Mouse (Mus musculus) limb, embryonic 10.5 days (tissue): Measurements from ENCODE around the gene Xpot. TPM values are rescaled to one million over a fixed set of nuclear protein-coding genes. Genes with fewer than 3 reads are reported as not detected.

Experiments
- DNase-seq: peaks from one replicate; pipeline ENCODE4 v3.0.0-alpha.2; 2017; ENCODE audit warnings: low spot score
- H3K27ac ChIP-seq: fragments of 300-500 bp; sonication (generic); 2 replicates; pipeline ENCODE4 v1.5.1; 2016; ENCODE audit warnings: mild to moderate bottlenecking
- H3K27me3 ChIP-seq: fragments of 300-500 bp; sonication (generic); 2 replicates; pipeline ENCODE4 v1.6.1; 2016; ENCODE audit warnings: low read depth, mild to moderate bottlenecking; ENCODE audit not compliant: poor library complexity, severe bottlenecking
- H3K36me3 ChIP-seq: fragments of 300-500 bp; sonication (generic); 2 replicates; pipeline ENCODE4 v1.6.1; 2016; ENCODE audit warnings: mild to moderate bottlenecking, moderate library complexity
- H3K4me1 ChIP-seq: fragments of 300-500 bp; sonication (generic); 2 replicates; pipeline ENCODE4 v1.6.1; 2016
- H3K4me3 ChIP-seq: fragments of 300-500 bp; sonication (generic); 2 replicates; pipeline ENCODE4 v1.5.1; 2016; ENCODE audit warnings: mild to moderate bottlenecking, moderate library complexity
- H3K9me3 ChIP-seq: fragments of 300-500 bp; sonication (generic); replicated peaks from 2 replicates; pipeline ENCODE4 v1.6.1; 2016; ENCODE audit warnings: mild to moderate bottlenecking
- WGBS: fragments of 180-500 bp; shearing (Covaris S2); methylation state at CpG from one replicate; pipeline ENCODE4 v1.1.7; 2016; 5-methylcytosine and 5-hydroxymethylcytosine counted together
- polyA plus RNA-seq: library from polyadenylated mRNA; unstranded; fragments of >200 nt; fragmentation: Nextera tagmentation; extraction: Ambion mirVana; gene quantifications from 2 replicates; pipeline ENCODE4 v1.2.1, GENCODE M21; 2016

Gene Xpot
- 58.0 and 63.7 TPM in 2 replicates for polyA plus RNA-seq

GRCm38 (mm10) chr10:121626186-121626882, at the start of gene Xpot:
Gene Xpot (minus strand): TSS chr10:121626332.
- peak; percentile 99 for DNase-seq
- H3K4me1 ChIP-seq: peaks cover 15% of the 10 kb centered on the region
- peak within 1 kb of the TSS; percentile 92 for H3K4me3 ChIP-seq
- H3K27ac ChIP-seq: peak within 1 kb of the TSS; percentile 95
- under 1% methylated on average over 69 of the region's 70 CpGs for WGBS
- no peaks in the 10 kb centered on the region for H3K9me3 ChIP-seq
- H3K27me3 ChIP-seq: no peaks in the 10 kb centered on the region
- H3K36me3 ChIP-seq: peaks cover 18% of the 10 kb centered on the region

- no peak overlapping the region for H3K4me3 ChIP-seq
- DNase-seq: no peak
Measured at GRCm38 (mm10) chr10:121669103-121669502, 43.0 kb upstream of the Xpot start.

GRCm38 (mm10) chr10:121665631-121666145, 39.6 kb upstream of the Xpot start:
- DNase-seq: no peak
- no peaks in the 10 kb centered on the region for H3K36me3 ChIP-seq
- H3K9me3 ChIP-seq: no peaks in the 10 kb centered on the region
- 86% methylated on average over 8 of the region's 8 CpGs for WGBS
- no peak overlapping the region for H3K4me3 ChIP-seq
- H3K27me3 ChIP-seq: peaks cover 6% of the 10 kb centered on the region; the same call in 1 of the 2 replicates
- H3K4me1 ChIP-seq: peaks cover 9% of the 10 kb centered on the region; the same call in 1 of the 2 replicates
- H3K27ac ChIP-seq: no peak overlapping the region

More at GRCm38 (mm10) chr10:121669103-121669502, 43.0 kb upstream of the Xpot start:
- WGBS: 84% methylated on average over 10 of the region's 10 CpGs
- Histone ChIP-seq H3K27me3 (peaks cover 2% of the 10 kb centered on the region; the same call in 1 of the 2 replicates), H3K4me1 (peaks cover 4% of the 10 kb centered on the region; the same call in 1 of the 2 replicates), H3K9me3 (no peaks in the 10 kb centered on the region), H3K36me3 (no peaks in the 10 kb centered on the region), H3K27ac (no peak overlapping the region)

DNA sequence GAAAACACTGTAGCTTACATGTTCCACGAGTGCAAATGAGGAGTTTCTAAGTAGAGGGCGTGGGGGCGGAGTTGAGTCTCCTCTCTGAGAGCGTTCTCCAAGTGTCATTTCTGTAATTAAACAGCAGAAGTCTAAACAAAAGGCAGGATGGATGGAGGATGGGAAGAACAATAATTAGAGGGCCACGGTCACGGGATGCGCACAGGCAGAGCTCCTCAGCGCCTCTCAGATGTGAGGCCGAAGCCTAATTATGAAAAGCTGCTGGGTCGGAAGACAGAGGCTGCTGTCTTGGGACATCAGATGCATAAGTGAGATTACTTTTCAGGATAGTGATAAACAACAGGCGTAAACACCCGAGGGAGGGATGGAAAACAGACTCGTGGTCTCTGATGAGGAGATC, 37.5 kb upstream of the Xpot start:
- no peak overlapping the region for H3K27ac ChIP-seq
- peaks cover 7% of the 10 kb centered on the region; the same call in 1 of the 2 replicates for H3K4me1 ChIP-seq
- no peak for DNase-seq
- H3K36me3 ChIP-seq: no peaks in the 10 kb centered on the region
- H3K9me3 ChIP-seq: no peaks in the 10 kb centered on the region
- WGBS: 64% methylated on average over 13 of the region's 13 CpGs
- H3K4me3 ChIP-seq: no peak overlapping the region
- peaks cover 6% of the 10 kb centered on the region; the same call in 1 of the 2 replicates for H3K27me3 ChIP-seq

DNA sequence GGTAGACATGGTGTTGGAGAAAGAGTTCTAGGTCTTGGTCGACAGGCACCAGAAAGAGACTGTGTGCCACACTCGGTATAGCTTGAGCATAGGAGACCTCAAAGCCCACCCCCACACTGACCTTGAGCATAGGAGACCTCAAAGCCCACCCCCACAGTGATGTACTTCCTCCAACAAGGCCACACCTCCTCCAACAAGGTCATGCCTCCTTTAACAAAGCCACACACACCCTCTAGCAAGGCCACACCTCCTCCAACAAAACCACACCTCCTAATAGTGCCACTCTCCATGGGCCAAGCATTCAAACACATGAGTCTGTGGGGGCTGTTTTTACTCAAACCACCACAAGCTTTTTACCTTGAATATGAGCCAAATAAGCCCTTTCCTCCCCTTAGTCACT, 36.6 kb upstream of the Xpot start:
- H3K27ac ChIP-seq: no peak overlapping the region
- WGBS: 98% methylated on average over 2 of the region's 2 CpGs
- no peak for DNase-seq
- H3K9me3 ChIP-seq: no peaks in the 10 kb centered on the region
- H3K4me1 ChIP-seq: peaks cover 7% of the 10 kb centered on the region; the same call in 1 of the 2 replicates
- peaks cover 6% of the 10 kb centered on the region; the same call in 1 of the 2 replicates for H3K27me3 ChIP-seq
- H3K4me3 ChIP-seq: no peak overlapping the region
- H3K36me3 ChIP-seq: no peaks in the 10 kb centered on the region

GRCm38 (mm10) chr10:121655907-121656306, 29.8 kb upstream of the Xpot start:
- WGBS: 95% methylated on average over 4 of the region's 4 CpGs
- Histone ChIP-seq H3K36me3 (no peaks in the 10 kb centered on the region), H3K27me3 (no peaks in the 10 kb centered on the region), H3K4me3 (no peak overlapping the region), H3K9me3 (no peaks in the 10 kb centered on the region), H3K4me1 (no peaks in the 10 kb centered on the region), H3K27ac (no peak overlapping the region)
- DNase-seq: no peak

GRCm38 (mm10) chr10:121653079-121653478, 26.9 kb upstream of the Xpot start:
- H3K27me3 ChIP-seq: no peaks in the 10 kb centered on the region
- no peaks in the 10 kb centered on the region for H3K36me3 ChIP-seq
- no peaks in the 10 kb centered on the region for H3K9me3 ChIP-seq
- H3K4me3 ChIP-seq: no peak overlapping the region
- DNase-seq: no peak
- 98% methylated on average over 1 of the region's 1 CpGs for WGBS
- no peak overlapping the region for H3K27ac ChIP-seq
- no peaks in the 10 kb centered on the region for H3K4me1 ChIP-seq

- no peaks in the 10 kb centered on the region for H3K36me3 ChIP-seq
- peaks cover 37% of the 10 kb centered on the region for H3K27me3 ChIP-seq
- H3K27ac ChIP-seq: no peak overlapping the region
- H3K9me3 ChIP-seq: no peaks in the 10 kb centered on the region
- 66% methylated on average over 6 of the region's 6 CpGs for whole genome bisulfite sequencing
- H3K4me3 ChIP-seq: no peak overlapping the region
- peaks cover 14% of the 10 kb centered on the region for H3K4me1 ChIP-seq
- no peak for DNase-seq
Measured at GRCm38 (mm10) chr10:121646294-121646693, 20.2 kb upstream of the Xpot start.

GRCm38 (mm10) chr10:121642054-121642947, 16.2 kb upstream of the Xpot start:
- peak overlapping the region; percentile 69 for H3K4me3 ChIP-seq
- WGBS: 5% methylated on average over 28 of the region's 28 CpGs
- H3K27me3 ChIP-seq: peaks cover 54% of the 10 kb centered on the region
- peaks cover 20% of the 10 kb centered on the region for H3K4me1 ChIP-seq
- DNase-seq: peak; percentile 58
- H3K27ac ChIP-seq: peak overlapping the region; percentile 59
- H3K9me3 ChIP-seq: no peaks in the 10 kb centered on the region
- H3K36me3 ChIP-seq: no peaks in the 10 kb centered on the region

DNA sequence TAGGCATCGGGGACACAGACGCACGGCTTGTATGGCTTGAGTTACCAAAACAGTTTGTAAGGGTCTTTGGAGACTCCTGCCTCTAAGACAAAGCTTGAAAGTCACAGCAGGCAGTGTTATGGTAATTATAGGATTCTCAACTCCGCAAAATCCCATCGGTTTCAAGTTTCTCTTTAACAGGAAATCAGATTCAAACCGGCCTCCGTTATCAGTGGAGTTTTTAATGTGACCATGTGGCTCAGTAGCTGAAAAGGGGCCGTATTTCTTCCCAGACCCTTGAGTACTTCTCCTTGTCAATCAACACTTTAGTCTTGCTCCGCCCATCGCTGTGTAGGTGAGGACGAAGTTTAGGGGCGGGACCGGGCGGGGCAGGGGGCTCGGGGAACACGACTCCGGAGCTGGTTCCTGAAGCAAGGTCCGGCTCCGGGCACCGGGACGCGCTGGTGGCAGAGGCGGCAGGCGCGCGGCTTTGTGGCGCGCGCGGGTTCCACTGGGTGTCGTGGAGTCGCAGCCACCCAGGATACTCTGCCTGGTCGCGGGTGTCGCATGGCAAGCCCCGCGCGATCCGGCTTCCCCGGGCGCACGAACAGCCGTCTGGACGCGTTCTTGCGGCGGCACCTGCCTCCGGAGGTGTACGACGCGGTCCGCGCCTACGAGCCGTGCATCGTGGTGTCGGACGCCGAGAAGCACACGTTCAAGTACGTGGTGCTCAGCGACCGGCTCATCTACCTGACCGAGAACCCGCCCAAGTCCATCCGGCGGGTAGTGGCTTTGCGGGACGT, 15.3 kb upstream of the Xpot start, which contains the start of gene D930020B18Rik:
D930020B18Rik (plus strand) TSS at position 317 of the 782 bp plus-strand sequence.
- under 1% methylated on average over 69 of the region's 69 CpGs for WGBS
- Histone ChIP-seq H3K36me3 (no peaks in the 10 kb centered on the region), H3K27me3 (peaks cover 54% of the 10 kb centered on the region), H3K27ac (peak within 1 kb of the TSS; percentile 59), H3K4me3 (peak within 1 kb of the TSS; percentile 69), H3K9me3 (no peaks in the 10 kb centered on the region), H3K4me1 (peaks cover 20% of the 10 kb centered on the region)
- peak; percentile 76 for DNase-seq

- 18% methylated on average over 10 of the region's 10 CpGs for WGBS
- peak; percentile 58 for DNase-seq
Measured at GRCm38 (mm10) chr10:121640944-121641271, 14.8 kb upstream of the Xpot start.

More at GRCm38 (mm10) chr10:121640944-121641271, 14.8 kb upstream of the Xpot start:
- Histone ChIP-seq H3K27ac (peak overlapping the region; percentile 59; the same call in 1 of the 2 replicates), H3K9me3 (no peaks in the 10 kb centered on the region), H3K36me3 (no peaks in the 10 kb centered on the region), H3K4me3 (peak overlapping the region; percentile 69), H3K4me1 (peaks cover 20% of the 10 kb centered on the region), H3K27me3 (peaks cover 54% of the 10 kb centered on the region)
